Mouse (Mus musculus) limb, embryonic 10.5 days (tissue): ENCODE measurements around the gene A730049H05Rik. TPM values are rescaled to one million over a fixed set of nuclear protein-coding genes. Genes with fewer than 3 reads are reported as not detected.

Experiments used
- DNase-seq: peaks from one replicate; pipeline ENCODE4 v3.0.0-alpha.2; 2017; ENCODE audit warnings: low spot score
- H3K27ac ChIP-seq: fragments of 300-500 bp; sonication (generic); 2 replicates; pipeline ENCODE4 v1.5.1; 2016; ENCODE audit warnings: mild to moderate bottlenecking
- H3K27me3 ChIP-seq: fragments of 300-500 bp; sonication (generic); 2 replicates; pipeline ENCODE4 v1.6.1; 2016; ENCODE audit warnings: low read depth, mild to moderate bottlenecking; ENCODE audit not compliant: poor library complexity, severe bottlenecking
- H3K36me3 ChIP-seq: fragments of 300-500 bp; sonication (generic); 2 replicates; pipeline ENCODE4 v1.6.1; 2016; ENCODE audit warnings: mild to moderate bottlenecking, moderate library complexity
- H3K4me1 ChIP-seq: fragments of 300-500 bp; sonication (generic); 2 replicates; pipeline ENCODE4 v1.6.1; 2016
- H3K4me3 ChIP-seq: fragments of 300-500 bp; sonication (generic); 2 replicates; pipeline ENCODE4 v1.5.1; 2016; ENCODE audit warnings: mild to moderate bottlenecking, moderate library complexity
- H3K9me3 ChIP-seq: fragments of 300-500 bp; sonication (generic); replicated peaks from 2 replicates; pipeline ENCODE4 v1.6.1; 2016; ENCODE audit warnings: mild to moderate bottlenecking
- WGBS: fragments of 180-500 bp; shearing (Covaris S2); methylation state at CpG from one replicate; pipeline ENCODE4 v1.1.7; 2016; 5-methylcytosine and 5-hydroxymethylcytosine counted together
- polyA plus RNA-seq: library from polyadenylated mRNA; unstranded; fragments of >200 nt; fragmentation: Nextera tagmentation; extraction: Ambion mirVana; gene quantifications from 2 replicates; pipeline ENCODE4 v1.2.1, GENCODE M21; 2016

Gene A730049H05Rik
- polyA plus RNA-seq, 1 experiment from 2014 or later: 0.39 TPM

GRCm38 (mm10) chr6:92842000-92842399, 25.7 kb downstream of the A730049H05Rik start:
- 22% methylated on average over 2 of the region's 2 CpGs for WGBS
- Histone ChIP-seq H3K4me1 (peaks cover 4% of the 10 kb centered on the region; the same call in 1 of the 2 replicates), H3K36me3 (no peaks in the 10 kb centered on the region), H3K27ac (no peak overlapping the region), H3K27me3 (no peaks in the 10 kb centered on the region), H3K4me3 (no peak overlapping the region), H3K9me3 (no peaks in the 10 kb centered on the region)
- no peak for DNase-seq

DNA sequence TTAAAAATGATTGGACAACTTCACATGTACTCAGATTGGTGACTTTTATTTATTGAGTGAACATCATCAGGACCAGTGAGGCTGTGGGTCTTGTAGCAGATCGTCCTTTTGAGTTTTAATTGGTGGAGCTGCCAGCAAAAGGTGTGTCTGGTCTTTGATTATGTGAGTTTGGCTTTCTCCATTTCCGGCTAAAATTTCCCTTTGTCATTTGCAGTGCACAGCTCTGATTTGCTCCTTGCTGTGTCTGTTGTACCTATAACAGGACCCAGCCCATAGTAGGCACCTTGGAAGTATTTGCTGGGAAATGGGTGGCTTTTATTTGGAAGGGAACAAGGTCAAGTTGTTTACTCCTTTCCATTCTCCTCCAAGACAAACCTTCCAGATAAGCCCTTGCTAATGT, 27.2 kb downstream of the A730049H05Rik start:
- H3K4me1 ChIP-seq: peaks cover 4% of the 10 kb centered on the region; the same call in 1 of the 2 replicates
- WGBS: 78% methylated on average over 2 of the region's 2 CpGs
- H3K27me3 ChIP-seq: no peaks in the 10 kb centered on the region
- H3K9me3 ChIP-seq: no peaks in the 10 kb centered on the region
- H3K27ac ChIP-seq: no peak overlapping the region
- H3K36me3 ChIP-seq: no peaks in the 10 kb centered on the region
- DNase-seq: no peak
- no peak overlapping the region for H3K4me3 ChIP-seq

DNA sequence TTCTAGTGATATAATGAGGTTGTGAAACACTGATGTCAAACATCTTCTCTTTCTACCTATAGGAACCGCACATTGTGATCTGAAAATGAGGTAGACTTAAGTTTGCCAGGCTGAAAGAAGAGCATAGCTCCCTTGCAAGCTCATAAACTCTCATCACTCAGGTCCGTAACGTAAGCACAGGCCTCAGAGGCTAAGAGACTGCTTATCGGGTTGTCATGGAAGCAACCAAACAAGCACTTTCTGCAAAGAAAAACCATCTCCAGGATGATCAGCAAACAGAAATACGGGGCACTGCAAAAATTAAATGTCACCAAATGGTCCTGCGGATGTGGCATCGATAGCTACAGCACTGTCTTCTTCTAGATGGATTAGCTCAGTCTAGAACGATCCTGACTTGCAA, 29.6 kb downstream of the A730049H05Rik start:
- Histone ChIP-seq H3K9me3 (no peaks in the 10 kb centered on the region), H3K4me3 (no peak overlapping the region), H3K36me3 (no peaks in the 10 kb centered on the region), H3K4me1 (peaks cover 8% of the 10 kb centered on the region; the same call in 1 of the 2 replicates), H3K27me3 (no peaks in the 10 kb centered on the region), H3K27ac (no peak overlapping the region)
- WGBS: 92% methylated on average over 8 of the region's 8 CpGs
- no peak for DNase-seq

DNA sequence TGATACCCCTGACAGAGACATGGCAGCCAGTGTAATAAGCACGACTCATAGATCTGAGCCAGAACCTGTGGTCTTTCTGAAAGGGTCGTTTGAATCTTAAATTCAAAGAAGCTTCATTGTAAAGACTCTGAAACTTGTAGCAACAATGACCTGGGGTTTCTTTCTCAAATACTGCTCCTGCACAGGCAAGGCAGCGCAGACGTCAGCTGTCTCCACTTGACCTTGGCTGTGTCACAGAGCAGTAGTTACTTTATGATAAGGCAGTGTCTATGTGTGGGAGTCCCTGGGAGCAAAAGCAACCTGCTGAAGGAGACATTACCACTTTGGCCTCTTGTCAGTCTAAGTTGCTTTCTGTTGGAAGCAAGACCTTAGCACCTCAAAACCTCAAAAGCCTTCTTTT, 30.3 kb downstream of the A730049H05Rik start:
- Histone ChIP-seq H3K4me1 (peaks cover 8% of the 10 kb centered on the region; the same call in 1 of the 2 replicates), H3K9me3 (no peaks in the 10 kb centered on the region), H3K36me3 (no peaks in the 10 kb centered on the region), H3K4me3 (no peak overlapping the region), H3K27ac (no peak overlapping the region), H3K27me3 (no peaks in the 10 kb centered on the region)
- WGBS: 82% methylated on average over 4 of the region's 4 CpGs
- no peak for DNase-seq

DNA sequence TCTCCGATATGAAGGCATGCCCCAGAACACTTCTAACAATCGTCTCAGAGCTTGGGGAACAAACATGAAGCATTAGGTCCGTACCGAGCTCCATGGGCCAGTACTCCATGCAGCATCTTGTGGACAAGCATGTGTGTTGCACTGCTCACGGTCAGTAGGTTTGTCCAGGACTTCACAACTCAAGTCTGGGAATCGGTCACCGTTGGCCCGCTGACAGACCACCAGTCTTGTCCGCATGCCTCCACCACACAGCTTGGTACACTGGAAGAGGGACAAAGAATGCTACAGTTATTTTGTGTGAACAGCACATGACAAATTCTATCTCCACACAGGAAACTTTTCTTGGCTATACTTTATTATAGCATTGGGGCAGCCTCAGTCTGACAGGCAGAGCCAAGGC, 32.9 kb downstream of the A730049H05Rik start:
- H3K27me3 ChIP-seq: no peaks in the 10 kb centered on the region
- no peak for DNase-seq
- no peaks in the 10 kb centered on the region for H3K9me3 ChIP-seq
- 95% methylated on average over 9 of the region's 9 CpGs for WGBS
- no peaks in the 10 kb centered on the region for H3K36me3 ChIP-seq
- H3K4me3 ChIP-seq: no peak overlapping the region
- 0 out of 2 replicates have a peak, but pooled peaks cover 4% of the 10 kb centered on the region for H3K4me1 ChIP-seq
- H3K27ac ChIP-seq: no peak overlapping the region

DNA sequence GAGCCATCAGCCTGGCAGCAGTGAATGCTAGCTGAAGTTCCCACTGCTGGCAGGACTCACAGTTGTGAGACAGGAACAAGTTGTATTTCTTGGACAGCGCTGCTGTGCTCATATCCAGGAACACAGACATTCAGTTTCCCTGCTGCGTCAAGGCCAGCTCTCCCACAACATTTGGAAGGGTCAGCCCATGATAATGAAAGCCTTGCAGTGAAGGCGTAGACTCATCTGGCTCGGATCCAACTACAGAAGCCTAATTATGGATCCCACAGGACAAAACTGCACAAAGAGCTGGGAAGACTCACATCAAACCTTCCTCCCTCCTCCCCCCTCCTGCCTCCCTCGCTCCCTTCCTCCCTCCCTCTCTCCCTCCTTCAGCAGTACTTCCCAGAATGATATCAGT, 34.0 kb downstream of the A730049H05Rik start:
- Histone ChIP-seq H3K4me3 (no peak overlapping the region), H3K27ac (no peak overlapping the region; the same call in 1 of the 2 replicates), H3K36me3 (no peaks in the 10 kb centered on the region), H3K27me3 (no peaks in the 10 kb centered on the region), H3K9me3 (no peaks in the 10 kb centered on the region), H3K4me1 (0 out of 2 replicates have a peak, but pooled peaks cover 4% of the 10 kb centered on the region)
- 83% methylated on average over 5 of the region's 5 CpGs for WGBS
- DNase-seq: no peak

GRCm38 (mm10) chr6:92854873-92855272, 38.6 kb downstream of the A730049H05Rik start:
- no peak for DNase-seq
- H3K9me3 ChIP-seq: no peaks in the 10 kb centered on the region
- no peaks in the 10 kb centered on the region; the same call in 1 of the 2 replicates for H3K36me3 ChIP-seq
- 89% methylated on average over 4 of the region's 4 CpGs for WGBS
- no peak overlapping the region for H3K27ac ChIP-seq
- no peak overlapping the region for H3K4me3 ChIP-seq
- peaks cover 8% of the 10 kb centered on the region; the same call in 1 of the 2 replicates for H3K4me1 ChIP-seq
- H3K27me3 ChIP-seq: no peaks in the 10 kb centered on the region

DNA sequence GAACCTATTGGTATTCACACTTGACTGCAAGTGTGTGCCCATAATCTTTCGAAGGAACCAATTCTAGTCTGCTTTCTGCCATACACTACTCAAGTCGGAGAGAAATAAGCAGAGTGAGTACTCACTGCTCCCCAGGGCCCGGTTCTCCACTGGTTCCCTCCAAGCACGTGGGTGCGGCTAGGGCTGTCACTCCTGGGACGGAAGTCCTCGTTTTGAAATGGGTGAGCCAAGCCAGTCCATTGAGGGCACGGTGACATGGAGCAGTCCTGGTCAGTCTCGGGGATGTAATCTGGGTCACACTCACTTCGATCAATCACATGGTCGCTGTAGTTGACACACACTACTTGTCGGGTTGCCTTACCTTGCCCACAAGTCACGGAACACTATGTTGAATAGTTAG, 41.5 kb downstream of the A730049H05Rik start:
- Histone ChIP-seq H3K9me3 (no peaks in the 10 kb centered on the region), H3K27me3 (no peaks in the 10 kb centered on the region), H3K36me3 (no peaks in the 10 kb centered on the region; the same call in 1 of the 2 replicates), H3K4me1 (peaks cover 12% of the 10 kb centered on the region; the same call in 1 of the 2 replicates), H3K4me3 (no peak overlapping the region), H3K27ac (no peak overlapping the region)
- DNase-seq: no peak
- 94% methylated on average over 13 of the region's 13 CpGs for WGBS

GRCm38 (mm10) chr6:92858721-92859510, 42.6 kb downstream of the A730049H05Rik start:
- DNase-seq: no peak
- WGBS: 96% methylated on average over 12 of the region's 12 CpGs
- Histone ChIP-seq H3K4me3 (no peak overlapping the region), H3K27me3 (no peaks in the 10 kb centered on the region), H3K27ac (no peak overlapping the region), H3K36me3 (no peaks in the 10 kb centered on the region; the same call in 1 of the 2 replicates), H3K9me3 (no peaks in the 10 kb centered on the region), H3K4me1 (peaks cover 12% of the 10 kb centered on the region; the same call in 1 of the 2 replicates)

DNA sequence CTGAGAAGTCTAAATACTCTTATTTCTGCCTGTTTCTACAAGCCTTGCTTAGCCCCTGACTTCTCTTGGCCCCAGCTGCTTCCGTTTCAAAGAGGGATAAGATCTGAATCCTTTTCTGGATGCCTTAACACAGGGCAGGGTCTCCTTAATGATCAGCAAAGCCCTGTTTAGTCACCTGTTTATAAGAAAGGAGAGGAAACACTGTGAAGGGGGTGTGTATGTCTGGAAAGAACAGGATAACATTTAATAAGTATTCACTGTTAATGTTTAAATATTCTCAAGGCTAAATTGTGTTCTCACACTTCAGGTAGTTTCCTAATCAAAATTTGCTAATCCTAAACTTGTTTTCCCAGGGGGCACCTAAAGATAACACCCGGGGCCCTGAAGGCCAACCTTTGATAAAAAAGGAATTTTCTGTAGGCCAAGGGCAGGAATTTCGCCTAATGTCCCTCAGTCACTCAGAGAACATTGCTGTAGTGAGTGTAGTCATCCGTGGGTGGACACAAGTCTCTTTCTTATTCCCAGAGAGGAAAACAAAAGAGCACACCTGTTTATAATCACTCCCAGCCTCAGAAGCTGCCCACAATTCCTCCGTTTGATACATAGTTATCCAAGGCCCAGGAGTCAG, 44.1 kb downstream of the A730049H05Rik start:
- H3K4me3 ChIP-seq: no peak overlapping the region
- 66% methylated on average over 5 of the region's 5 CpGs for WGBS
- H3K4me1 ChIP-seq: peaks cover 12% of the 10 kb centered on the region; the same call in 1 of the 2 replicates
- H3K36me3 ChIP-seq: no peaks in the 10 kb centered on the region; the same call in 1 of the 2 replicates
- no peaks in the 10 kb centered on the region for H3K27me3 ChIP-seq
- no peaks in the 10 kb centered on the region for H3K9me3 ChIP-seq
- H3K27ac ChIP-seq: no peak overlapping the region
- DNase-seq: no peak

GRCm38 (mm10) chr6:92862599-92862998, 46.3 kb downstream of the A730049H05Rik start:
- WGBS: 73% methylated on average over 9 of the region's 9 CpGs
- Histone ChIP-seq H3K4me3 (no peak overlapping the region), H3K9me3 (no peaks in the 10 kb centered on the region), H3K4me1 (peaks cover 9% of the 10 kb centered on the region; the same call in 1 of the 2 replicates), H3K27me3 (no peaks in the 10 kb centered on the region), H3K27ac (no peak overlapping the region), H3K36me3 (no peaks in the 10 kb centered on the region; the same call in 1 of the 2 replicates)
- no peak for DNase-seq

- 0 out of 2 replicates have a peak within 1 kb of the TSS, but pooled peaks have one; percentile 50 for H3K27ac ChIP-seq
- peak within 1 kb of the TSS; percentile 24 for H3K4me3 ChIP-seq
- 49% methylated on average over 4 of the region's 4 CpGs for WGBS
These were observed 52.9 kb downstream of the A730049H05Rik start, which contains the start of gene Gm15737 for GRCm38 (mm10) chr6:92869089-92869581. TSS of gene Gm15737 (plus strand) at chr6:92869357.

More at GRCm38 (mm10) chr6:92869089-92869581, 52.9 kb downstream of the A730049H05Rik start, which contains the start of gene Gm15737:
- DNase-seq: no peak
- Histone ChIP-seq H3K36me3 (peaks cover 2% of the 10 kb centered on the region; the same call in 1 of the 2 replicates), H3K4me1 (peaks cover 29% of the 10 kb centered on the region), H3K9me3 (no peaks in the 10 kb centered on the region), H3K27me3 (no peaks in the 10 kb centered on the region)
